Mouse (Mus musculus) frontal cortex, postnatal 10 days (tissue): ENCODE data around the gene Fbn1.

ENCODE experiments used
- DNase-seq, 2 experiments: peaks; one replicate each; pipeline ENCODE4 v3.0.0; 2022; ENCODE audit warnings: low spot score in 2 of 2, mixed read lengths in 1 of 2

The Fbn1 gene

DNA sequence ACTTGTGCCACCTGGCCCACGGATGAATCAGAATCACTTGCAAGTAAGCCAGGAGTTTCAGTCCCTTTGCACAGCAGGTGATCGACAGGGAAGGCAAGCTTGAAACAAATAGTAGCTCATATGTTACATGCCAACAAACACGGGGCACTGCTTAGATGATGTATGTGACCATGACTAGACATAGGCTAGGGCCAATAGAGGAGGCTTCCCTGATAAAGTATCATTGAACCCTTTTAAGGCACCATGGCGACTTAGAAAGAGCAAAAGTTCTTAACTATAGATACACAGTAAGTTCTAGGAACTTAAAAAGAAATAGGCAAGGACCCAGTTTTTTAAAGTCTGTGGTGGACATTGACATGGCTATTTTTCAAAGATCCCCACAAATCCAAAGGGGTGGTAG, at the start of gene Fbn1:
Fbn1 (minus strand) TSS at position 101 of the 400 bp plus-strand sequence.
- DNase-seq, result no peak

DNA sequence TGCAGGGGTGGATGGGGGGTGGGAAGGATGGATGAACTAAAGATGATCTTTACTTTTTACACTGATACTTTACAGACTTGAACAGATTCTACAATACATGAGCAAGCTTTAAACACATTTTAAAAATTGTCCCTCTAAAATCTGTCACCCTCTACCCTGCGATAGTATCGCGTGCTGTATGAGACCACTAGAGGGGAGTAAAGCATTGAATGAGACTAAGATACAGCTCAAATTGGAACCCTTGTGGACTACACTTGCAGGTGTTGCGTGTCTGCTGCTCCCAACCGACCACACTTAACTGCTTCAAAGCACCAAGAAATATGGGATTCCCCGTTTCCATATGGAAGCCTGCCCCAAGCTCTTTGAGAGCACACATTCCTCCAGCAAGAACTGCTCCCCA, 48.0 kb upstream of the Fbn1 start:
- DNase-seq, result no peak

DNA sequence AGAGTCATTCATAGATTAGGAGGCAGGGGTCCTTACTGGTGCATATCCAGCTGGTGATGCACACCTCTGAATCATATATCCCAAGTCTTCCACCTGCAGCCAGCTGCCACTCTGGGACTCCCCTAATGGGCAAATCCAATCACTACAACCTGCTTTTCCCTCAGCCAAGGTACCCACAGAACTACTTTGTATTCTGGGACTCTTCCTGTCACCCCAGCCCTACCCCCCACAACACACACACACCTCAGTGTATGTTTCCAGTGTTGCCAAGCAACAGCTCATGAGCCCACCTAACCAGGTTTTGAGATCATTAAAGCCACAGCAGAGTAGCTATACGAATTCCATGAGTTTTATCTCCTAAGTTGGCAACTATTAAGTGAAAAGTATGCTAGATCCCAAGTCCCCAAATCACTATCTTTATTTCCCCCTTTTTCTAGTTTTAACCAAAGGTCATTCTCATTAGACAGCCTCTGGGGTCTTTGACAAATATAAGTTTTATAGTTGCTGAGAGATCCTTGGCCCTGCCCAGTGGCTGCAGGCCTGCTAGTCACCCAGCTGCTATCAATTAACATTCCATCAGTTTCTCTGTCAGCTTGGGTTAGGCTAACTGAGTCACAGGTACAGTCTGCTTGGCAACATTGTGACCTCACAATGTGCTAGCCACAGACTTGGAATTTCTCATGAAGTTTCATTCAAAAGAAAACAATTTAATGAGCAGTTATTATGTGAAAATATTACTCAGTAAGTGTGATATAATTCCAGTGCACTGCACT, 41.2 kb upstream of the Fbn1 start:
- no peak for DNase-seq

DNA sequence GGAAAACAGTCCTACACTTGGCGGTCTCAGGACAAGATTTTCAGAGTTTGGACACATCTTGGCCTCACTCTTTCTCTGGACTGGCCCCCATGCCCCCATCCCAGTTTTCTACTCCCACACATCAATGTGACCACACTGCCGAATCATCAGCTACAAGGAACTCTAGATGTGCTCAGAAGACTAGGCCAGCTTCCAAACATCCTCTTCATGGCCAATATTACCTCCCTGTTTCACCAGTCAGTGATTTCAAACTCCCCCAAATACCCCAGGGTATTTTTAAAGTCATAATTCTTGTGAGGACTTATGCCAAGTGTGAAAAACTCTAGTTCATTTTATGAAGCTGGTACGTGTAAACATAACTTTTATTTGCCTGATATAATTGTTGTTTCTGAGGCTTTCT, 37.2 kb upstream of the Fbn1 start:
- no peak for DNase-seq

DNA sequence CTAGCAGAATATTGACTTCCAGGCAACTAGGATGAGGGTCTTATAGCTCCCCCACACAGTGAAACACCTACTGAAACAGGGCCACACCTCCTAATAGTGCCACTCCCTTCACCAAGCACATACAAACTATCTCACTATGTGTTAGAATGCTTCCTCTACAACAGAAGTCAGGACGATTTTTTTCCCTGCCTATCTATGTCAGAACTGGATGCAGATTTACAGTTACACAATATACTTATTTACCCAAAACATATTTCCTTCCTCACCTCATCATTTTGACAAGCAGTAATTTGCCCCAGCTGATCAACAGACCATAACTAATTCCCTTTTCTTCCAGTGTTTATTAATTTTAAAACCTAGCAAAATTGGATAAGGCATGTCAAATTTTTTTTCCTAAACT, 35.9 kb upstream of the Fbn1 start:
- no peak for DNase-seq

DNA sequence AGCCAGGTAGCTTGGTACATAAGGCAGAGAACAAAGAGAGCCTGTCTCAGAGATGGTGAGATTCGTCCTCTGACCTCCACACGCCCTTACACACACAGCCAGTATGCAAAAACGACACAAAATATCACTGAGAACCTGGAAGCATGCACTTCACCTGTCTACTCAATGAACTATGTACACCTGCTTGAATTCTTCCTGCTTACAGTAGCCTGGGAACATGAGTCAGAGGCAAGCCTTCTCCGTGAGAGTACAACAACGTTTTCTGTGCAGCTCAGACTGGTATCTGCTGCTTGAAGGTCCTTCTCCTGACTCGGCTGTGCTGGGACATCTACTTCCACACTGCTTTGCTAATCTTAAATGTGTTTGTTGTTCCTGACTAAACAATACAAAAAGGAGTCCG, 33.7 kb upstream of the Fbn1 start:
- DNase-seq, result no peak

DNA sequence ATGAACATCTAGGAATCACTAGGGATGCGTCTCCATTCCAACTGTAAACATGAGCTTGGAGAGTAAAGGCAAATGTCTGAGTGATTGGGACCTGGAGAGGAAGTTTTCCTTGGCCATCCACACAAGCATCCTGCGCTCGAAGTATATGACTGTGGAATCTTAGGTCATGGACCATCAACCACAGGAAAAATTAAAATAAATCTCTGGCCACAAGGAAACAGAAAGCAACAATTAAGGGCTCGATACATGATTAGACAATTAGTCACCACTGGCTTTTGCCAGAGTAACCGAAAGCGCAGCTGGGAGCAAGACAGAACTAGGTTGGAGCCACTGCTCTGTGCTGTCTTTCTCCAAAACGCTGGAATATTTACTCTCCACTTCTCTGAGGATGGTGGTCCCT, 32.8 kb upstream of the Fbn1 start:
- DNase-seq, result no peak

DNA sequence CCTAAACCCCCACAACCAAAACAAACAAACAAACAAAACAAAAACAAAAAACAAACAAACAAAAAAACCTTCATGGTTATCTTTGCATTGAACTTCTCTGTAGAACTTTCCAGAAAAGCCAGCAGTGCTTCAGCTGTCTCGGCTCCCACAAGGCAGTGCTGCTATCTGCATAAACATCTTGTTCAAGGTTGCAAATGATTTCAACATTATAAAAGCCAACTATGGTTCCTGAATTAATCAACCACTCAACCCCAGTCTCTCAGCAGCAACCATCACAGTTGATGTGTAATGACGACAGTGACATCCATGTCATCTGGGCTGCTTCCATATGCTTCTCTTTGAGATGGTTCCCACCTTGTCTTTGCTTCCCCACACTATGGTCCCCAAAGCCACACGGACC, 31.8 kb upstream of the Fbn1 start:
- no peak for DNase-seq

DNA sequence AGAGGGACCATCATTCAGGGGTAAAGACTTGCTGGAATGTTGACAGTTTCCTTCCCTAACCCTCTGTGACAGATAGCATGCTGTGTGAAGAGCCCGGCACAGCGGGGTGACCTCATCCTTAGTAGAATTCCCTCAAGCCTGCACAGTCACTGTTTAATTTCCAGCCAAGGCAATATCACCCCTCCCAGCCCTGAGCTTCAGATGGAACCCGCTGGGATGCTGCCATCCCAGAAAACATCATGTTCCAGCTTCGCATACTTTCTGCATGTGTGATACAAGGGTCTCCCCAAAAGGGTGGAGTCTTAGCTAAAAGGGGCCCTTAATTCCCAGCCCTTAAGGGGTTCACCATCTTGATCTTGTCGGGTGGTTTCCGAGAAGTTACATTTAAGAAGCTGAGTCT, 22.9 kb upstream of the Fbn1 start:
- no peak for DNase-seq

DNA sequence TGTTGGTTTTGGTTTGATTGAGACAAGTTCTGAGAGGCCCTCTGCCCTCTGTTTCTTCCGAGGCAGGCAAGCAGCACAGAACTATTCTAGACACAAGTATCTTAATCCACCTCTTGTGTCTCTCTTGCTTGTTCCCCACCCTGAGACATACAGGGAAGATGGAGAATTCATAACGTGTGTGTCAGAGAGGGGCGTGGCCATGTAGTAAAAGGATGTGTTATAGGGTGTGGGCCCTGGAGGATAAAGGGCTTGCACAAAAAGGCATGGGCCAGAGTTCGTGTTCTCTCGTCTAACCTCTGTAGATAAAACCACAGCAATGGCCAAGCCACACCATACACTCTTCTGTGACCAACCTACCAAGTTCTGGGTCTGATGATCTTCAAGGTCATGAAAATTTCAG, 18.8 kb upstream of the Fbn1 start:
- DNase-seq, result no peak

DNA sequence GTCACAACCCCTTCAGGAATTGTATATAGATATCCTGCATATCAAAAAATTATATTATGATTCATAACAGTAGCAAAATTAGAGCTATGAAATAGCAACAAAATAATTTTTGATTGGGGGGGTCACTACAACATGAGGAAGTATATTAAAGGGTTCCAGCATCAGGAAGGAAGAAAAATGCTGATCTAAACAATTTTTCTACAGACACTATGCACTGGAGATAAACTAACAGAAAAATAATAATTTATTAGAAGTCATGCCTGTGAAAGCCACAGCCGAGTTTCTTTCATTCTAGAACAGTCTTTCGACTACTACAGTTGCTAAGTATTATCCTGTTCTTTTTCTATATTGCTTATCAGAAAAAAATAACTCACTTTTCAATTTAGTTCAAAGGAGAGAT, 17.7 kb upstream of the Fbn1 start:
- DNase-seq, result no peak

DNA sequence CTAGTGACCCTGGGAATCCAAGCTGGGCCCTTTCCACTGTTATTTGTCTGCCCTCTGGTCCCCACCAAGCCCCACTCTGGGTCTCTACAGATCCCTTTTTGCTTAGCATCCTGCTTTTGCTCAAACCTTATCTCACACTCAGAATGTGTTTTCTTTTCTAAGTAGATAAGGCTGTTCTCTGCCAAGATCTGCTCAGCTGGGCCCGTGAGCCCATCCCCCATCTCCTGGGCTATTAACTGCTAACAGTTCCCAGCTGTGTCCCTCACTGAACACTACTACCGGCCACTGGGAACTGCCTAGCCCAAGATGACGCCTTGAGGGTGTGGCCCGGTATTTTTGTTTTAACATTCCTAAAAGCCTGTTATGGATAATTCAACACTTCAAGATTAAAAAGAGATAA, 8.8 kb upstream of the Fbn1 start:
- no peak for DNase-seq

DNA sequence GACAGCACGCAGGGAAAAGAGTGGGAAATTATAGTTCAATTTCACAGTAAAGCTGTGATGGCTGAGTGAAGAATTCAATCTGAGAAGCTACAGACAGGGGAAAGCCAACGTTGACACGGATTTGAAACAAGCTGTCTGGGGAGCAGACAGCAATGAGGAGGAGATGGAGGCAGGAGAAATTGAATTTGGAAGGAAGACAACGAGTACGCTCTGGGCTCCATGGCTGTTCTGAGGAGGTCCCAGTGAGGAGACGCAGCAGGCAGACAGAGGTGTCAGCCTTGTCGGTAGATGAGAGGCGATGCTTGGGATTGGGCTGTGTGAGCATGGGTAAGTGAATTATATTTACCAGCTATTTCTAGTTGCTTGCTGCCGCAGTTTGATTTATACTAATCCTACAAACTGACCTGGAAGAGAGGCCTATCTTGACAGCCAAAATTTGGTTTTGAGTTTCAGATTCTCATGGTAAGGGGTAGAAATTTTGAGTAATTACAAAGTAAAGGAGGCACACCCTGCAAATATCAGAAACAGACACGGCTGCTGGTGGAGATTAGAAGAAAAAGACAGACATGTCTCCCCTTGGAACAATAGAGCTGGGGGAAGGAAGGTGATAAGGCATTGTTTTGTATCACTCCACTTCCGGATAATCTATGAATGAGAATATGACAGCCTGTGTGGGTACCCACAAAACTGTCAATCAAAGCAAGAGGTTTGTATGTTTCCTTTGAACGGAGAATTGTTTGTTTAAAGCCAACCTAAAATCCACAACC, 7.7 kb upstream of the Fbn1 start:
- DNase-seq, result no peak

DNA sequence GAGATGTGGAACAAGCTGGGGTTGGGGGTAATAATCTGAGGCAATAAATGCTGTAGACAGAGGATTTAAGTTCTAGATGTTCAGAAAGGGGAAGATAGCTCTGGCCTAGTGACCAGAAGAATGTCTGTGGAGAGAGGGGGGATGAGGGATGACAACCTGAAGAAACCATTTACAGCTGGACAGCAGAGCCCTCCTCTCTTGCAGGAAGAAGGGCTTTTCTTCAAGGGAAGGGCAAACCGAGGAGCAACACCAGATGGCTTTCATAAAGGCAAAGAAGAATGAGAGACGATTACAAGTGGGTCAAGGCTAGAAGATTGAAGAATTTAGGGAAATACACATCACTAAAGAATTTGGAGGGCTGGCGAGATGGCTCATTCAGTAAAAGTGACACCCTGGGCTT, 6.6 kb upstream of the Fbn1 start:
- DNase-seq, result no peak

DNA sequence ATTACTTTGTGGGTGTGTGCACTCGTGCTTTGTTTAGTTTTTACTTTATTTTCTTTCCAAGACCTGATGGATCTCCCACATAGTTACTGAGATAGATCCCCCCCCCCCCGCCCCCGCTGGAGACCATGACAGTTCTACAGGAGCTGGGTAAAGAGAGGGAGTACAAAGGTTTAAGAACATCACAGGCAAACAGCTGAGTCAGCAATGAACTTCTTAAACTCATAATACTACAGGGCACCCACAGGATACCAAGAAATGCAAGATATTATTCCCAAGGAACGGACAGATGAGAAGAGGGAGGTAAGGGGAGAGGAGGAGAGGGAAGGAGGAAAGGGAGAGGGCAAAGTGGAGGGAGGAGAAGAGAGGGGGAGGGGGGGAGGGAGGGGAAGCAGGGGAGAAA, 4.8 kb upstream of the Fbn1 start:
- DNase-seq, result no peak

DNA sequence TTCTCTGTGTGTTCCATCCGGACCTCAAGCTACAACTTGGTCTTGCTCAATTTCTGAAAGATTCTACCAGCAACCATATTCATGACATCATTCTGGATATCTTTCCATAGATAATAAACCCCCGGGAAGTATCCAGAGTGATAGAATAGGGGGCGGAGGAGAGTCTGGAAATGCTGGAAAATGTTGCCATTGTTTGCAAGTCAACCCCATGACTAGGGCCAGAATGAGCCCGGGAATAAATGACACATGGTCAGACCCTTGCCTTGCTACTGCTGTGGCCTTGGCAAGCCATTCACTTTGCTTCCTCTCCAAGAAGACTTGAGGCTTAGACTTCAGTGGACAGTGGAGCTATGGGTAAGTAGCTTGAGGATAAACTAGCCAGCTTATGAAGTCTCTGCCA, 4.1 kb upstream of the Fbn1 start:
- DNase-seq, result no peak

DNA sequence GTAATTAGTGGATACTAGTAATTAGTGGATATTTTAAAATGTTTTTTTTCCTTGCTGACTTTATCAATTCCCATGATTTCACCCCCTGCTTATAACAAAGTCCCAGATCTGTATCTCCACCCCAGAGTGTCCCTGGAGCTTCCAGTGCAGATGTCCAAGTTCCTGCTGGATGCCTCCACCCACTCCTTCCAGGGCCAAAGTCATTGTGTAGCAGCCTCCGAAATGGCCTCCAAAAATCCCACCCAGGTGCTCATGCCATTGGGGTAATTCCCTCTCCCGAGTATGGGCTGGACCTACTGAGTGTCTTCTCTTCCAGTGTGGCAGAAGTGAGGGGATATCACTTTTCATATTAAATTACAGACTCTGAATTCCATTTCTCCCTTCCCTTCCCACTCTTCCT, 3.0 kb upstream of the Fbn1 start:
- no peak for DNase-seq

DNA sequence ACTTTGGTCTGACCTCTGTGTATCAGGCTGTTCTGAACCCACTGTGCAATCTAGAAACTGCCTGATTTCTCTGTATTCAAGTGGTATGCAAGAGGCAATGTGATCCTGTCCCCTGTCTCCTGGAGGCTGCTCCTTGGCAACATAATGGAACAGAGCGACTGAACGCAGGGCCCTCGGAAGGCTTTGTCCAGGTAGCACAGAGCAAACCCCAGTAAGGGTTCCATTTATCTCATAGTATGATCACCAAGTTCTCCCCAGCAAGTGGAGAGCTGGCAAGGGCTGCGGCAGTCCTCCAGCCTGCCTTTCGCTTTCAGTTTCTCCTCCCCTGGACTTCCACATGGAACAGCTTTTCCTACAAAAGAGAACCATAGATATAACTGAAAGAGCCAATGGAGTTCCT, 588 bp upstream of the Fbn1 start:
- DNase-seq, result no peak

DNA sequence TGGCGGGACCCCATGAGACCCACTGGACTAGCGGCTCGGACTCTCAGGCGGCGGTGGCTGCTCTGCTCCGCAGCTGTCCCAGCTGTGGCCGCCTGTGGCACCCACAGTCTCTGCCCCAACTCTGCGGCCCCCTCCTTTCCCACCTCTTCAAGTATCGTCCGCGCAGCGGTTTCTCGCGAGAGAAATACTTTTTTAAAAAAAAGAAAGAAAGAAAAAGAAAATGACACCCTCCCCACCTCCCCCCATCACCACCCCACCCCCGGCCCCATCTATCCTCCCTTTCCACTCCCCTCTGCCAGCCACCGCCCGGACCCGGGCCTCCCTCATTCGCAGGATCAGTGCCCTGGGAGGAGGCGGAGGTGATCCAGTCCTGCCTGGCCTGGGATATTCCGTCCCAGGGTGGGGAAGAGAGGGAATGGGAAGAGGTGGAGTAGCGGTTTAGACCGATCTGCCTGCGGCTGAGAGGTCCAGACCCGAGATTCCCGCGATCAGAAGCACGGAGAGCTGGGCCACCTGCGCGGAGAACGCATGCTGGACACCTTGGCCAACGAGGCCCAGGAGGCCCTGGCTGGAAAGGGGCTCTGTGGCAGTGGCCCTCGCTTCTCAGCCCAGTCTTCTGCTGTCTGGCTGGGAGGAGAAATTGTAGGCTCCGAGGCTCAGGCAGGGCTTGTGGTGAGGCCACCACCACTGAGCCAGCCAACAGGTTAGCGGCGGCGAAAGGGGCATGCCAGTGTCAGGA, 1.3 kb downstream of the Fbn1 start:
- DNase-seq, result peak in 1 of 2 experiments; percentile 66

DNA sequence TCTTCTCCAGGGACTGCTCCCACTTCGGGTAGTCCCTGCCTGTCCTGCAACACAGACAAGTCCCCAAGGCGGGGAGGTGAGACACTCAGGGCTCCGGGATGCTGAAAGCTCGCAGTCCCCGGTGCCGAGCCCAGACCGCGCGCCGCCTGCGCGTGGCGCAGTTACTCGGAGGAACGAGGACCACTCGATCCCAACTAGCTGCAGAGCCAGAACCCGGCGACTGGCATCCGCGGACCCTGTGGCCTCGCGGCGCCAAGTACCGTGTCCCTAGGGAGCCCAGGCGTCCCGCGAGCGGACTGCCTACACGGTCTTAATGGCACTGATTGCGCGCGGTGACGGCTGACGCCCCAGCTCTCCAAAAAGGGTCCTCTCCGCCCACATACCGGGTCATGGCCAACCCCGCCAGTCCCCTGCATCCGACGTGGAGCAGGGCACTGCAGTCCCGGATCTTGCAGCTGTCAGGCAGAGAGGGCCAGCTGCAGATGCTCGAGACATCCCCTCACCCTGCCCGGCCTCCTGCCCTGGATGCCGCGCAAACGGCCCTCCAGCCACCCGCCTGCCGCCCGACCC, 2.0 kb downstream of the Fbn1 start:
- peak; percentile 60 to 61 for DNase-seq

DNA sequence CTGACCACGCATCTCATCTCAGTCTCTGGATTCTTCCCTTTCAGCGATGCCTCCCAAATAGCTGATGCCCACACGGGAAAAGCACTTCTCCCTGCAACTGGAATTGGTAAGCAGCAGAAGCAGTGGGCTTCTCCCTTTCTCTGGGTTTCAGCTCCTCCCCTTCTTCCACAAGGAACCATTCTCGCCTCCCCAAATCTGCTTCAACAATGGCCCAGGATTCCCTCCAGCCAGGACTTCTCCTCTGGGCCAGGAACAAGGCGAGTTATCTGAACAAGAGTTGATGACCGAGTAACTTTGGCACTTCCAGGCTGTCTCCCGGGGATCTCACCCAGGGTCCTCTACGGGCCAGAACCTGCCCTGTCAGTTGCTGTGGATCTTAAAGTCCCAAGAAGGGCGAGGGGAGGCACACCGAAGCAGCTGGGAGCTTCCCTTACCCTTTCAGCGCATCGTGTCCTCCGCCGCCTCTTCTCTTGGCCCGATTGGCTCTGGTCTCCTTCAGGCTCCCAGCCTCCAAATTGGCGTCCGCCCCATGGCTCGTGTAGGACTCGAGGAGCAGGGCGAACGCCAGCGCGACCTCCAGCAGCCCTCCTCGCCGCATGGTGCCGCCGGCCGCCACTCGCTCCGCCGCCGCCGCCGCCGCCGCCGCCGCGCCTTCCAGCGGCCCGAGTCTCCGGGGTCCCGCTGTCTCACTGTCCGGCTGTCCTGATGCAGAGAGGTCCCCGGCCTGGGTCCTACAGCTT, 2.6 kb downstream of the Fbn1 start, which contains the start of gene Gm9913:
Gm9913 (plus strand) TSS at position 84 of the 740 bp plus-strand sequence.
- peak; percentile 18 to 42 for DNase-seq

DNA sequence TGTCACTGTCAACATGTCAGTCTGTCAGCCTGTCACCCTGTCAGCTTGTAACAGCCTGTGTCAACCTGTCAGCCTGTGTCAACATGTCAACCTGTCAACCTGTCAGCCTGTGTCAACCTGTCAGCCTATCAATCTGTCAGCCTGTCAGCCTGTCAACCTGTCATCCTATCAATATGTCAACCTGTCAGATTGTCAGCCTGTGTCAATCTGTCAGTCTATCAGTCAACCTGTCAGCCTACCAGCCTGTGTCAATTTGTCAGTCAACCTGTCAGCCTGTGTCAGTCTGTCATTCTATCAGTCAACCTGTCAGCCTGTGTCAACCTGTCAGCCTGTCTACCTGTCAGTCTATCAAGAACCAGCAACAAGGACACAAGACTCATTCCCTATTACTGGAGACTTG, 6.3 kb downstream of the Fbn1 start:
- DNase-seq, result no peak
